Mouse (Mus musculus) forebrain, embryonic 16.5 days (tissue): ENCODE measurements around the gene Prom1. TPM values are rescaled to one million over a fixed set of nuclear protein-coding genes. Genes with fewer than 3 reads are reported as not detected.
"Not testable (repeated sequence)": the region's sequence is repeated elsewhere in the genome, so short reads cannot be mapped to it uniquely, and the experiment has no call there.

Source experiments
- ATAC-seq: fragments of 200-750 bp; cut with Nextera tagmentation; 2 replicates; pipeline ENCODE4 v1.8.0; 2017; ENCODE audit warnings: mild to moderate bottlenecking, moderate library complexity
- H3K27ac ChIP-seq: fragments of 300-500 bp; sonication (generic); 2 replicates; pipeline ENCODE4 v1.5.1; 2014; ENCODE audit warnings: low read length, control low read depth
- H3K27me3 ChIP-seq: fragments of 300-500 bp; sonication (generic); replicated peaks from 2 replicates; pipeline ENCODE4 v1.6.1; 2014; ENCODE audit warnings: low read length; ENCODE audit not compliant: control insufficient read depth, insufficient read depth
- H3K36me3 ChIP-seq: fragments of 300-500 bp; sonication (generic); 2 replicates; pipeline ENCODE4 v1.6.1; 2014; ENCODE audit not compliant: control insufficient read depth, insufficient read depth
- H3K4me1 ChIP-seq: fragments of 300-500 bp; sonication (generic); replicated peaks from 2 replicates; pipeline ENCODE4 v1.6.1; 2014; ENCODE audit warnings: low read length; ENCODE audit not compliant: control insufficient read depth, insufficient read depth
- H3K4me2 ChIP-seq: fragments of 300-500 bp; sonication (generic); 2 replicates; pipeline ENCODE4 v1.6.1; 2014; ENCODE audit warnings: mild to moderate bottlenecking, low read length, control low read depth
- H3K4me3 ChIP-seq: fragments of 300-500 bp; sonication (generic); replicated peaks from 2 replicates; pipeline ENCODE4 v1.5.1; 2014; ENCODE audit warnings: mild to moderate bottlenecking, low read length, control low read depth
- H3K9ac ChIP-seq: fragments of 300-500 bp; sonication (generic); replicated peaks from 2 replicates; pipeline ENCODE4 v1.6.1; 2014; ENCODE audit warnings: low read depth, low read length, control low read depth
- H3K9me3 ChIP-seq: fragments of 300-500 bp; sonication (generic); 2 replicates; pipeline ENCODE4 v1.6.1; 2016; ENCODE audit warnings: low read length; ENCODE audit not compliant: control insufficient read depth
- WGBS: fragments of 180-500 bp; shearing (Covaris S2); extraction: QIAGEN DNeasy Blood & Tissue Kit; methylation state at CpG from one replicate; pipeline ENCODE4 v1.1.7; 2014; 5-methylcytosine and 5-hydroxymethylcytosine counted together
- polyA plus RNA-seq: library from polyadenylated mRNA; unstranded; fragments of >200 nt; fragmentation: Nextera tagmentation; extraction: Ambion mirVana; gene quantifications from 2 replicates; pipeline ENCODE4 v1.2.1, GENCODE M21; 2015

Gene Prom1
- polyA plus RNA-seq: 34.5 and 39.0 TPM in 2 replicates

DNA sequence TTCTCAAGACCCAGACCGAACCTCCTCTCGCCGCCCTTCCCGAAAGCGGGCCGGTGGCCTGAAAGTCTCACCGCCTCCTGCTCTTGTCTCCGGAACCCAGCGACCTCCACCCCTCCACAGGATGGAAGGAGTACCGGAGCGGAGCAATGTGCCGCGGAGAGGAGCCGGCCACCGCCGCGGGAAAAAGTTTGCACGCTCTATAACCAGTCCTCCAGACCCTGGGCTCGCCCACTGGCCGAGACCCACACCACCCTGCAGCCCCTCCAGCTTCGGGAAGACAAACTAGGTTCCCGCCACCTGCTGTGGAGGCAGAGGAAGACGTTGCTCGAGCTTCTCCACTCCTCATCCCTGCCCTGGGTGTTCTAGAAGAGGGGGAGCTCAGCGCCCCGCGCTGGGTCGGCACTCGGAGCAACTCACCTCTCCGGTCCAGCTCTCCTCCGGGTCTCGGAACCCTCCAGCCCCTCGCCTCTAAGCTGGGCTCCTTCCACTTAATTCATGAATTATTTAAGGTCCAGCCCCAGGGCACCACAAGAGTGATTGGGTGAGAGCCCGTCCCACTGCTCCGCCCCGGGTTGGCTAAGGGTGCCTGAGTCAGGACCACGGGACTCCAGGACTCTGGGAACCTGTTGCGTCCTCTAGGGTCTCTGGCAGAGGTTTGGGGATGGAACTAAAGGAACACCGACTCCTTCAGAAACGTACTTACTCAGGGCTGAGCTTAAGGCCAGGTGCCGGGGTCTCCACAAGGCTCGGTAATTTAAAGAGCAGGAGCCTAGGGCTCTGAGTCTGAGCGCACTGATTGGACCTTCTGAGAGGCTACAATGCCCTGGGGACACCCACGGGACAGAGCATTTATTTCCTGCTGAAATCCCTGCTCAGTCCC is at the start of gene Prom1:
Gene Prom1, minus strand, starts transcription at position 802 of the 880 bp plus-strand sequence.
- Histone ChIP-seq H3K4me2 (peak within 1 kb of the TSS; percentile 97), H3K36me3 (no peaks in the 10 kb centered on the region), H3K4me3 (peak within 1 kb of the TSS; percentile 84), H3K9ac (peak within 1 kb of the TSS; percentile 93), H3K4me1 (peaks cover 13% of the 10 kb centered on the region), H3K27ac (peak within 1 kb of the TSS; percentile 77), H3K27me3 (no peaks in the 10 kb centered on the region), H3K9me3 (no peaks in the 10 kb centered on the region)
- under 1% methylated on average over 44 of the region's 44 CpGs for WGBS
- ATAC-seq: peak; percentile 65

DNA sequence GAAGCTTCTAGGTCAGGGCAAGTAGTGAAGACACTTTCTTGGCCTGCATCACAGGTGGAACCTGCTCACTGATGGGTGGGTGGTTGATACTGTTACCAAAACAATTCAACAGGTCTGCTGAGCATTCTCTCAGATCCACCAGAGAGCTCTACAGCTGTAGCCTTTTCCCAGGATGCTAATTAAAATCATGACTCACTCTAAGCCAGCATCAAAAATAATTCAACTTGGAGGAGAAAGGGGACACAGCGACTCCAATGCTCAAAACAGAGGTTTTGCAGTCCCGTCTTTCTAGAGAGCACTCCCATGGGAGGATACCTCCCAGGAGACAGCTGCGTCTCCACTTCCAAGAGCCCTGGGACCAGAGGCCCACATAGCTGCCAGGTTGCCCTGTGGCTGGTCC is 45.9 kb upstream of the Prom1 start:
- no peak for ATAC-seq
- no peaks in the 10 kb centered on the region for H3K27me3 ChIP-seq
- 88% methylated on average over 3 of the region's 3 CpGs for WGBS

DNA sequence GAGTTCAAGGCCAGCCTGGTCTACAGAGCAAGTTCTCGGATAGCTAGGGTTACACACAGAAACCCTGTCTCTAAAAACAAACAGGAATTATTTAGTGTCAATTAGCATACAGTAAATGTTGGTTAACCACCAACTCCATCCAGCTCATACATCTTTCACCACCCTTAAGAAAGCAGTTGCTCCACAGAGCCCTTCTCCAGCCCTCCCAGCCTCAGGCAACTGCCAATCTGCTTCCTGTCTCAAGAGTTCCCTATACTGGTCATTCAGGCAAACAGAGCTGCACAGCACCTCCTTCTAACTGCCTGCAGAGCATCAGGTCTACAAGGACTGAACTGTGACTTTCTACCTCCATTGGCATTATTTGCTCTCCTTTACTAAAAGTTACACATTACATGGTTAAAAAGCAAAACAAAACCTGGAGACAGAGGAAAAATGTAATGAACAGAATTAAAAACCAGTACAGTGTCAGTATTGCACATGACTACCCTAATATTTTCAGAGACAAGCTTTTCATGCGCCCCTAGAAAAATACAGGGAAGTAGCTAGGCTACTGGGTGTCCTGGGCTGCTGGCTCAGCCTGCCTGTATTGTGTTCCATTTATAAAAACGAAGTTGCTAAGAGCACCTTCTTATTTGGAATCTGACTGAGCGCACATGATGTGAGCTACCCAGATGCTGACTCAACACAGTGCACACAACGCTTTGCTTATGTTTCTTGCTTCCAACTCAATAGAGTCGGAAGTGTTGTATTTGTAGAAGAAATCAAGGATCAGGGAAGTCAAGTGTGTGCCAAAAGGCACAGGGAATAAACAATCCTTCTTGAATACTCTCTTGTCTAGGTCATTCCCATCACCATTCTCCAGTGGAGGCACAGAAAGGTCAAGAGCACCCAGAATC is 44.9 kb upstream of the Prom1 start:
- ATAC-seq: no peak
- Histone ChIP-seq H3K9ac (no peak overlapping the region), H3K27me3 (no peaks in the 10 kb centered on the region), H3K27ac (no peak overlapping the region), H3K4me3 (no peak overlapping the region), H3K4me1 (0 out of 2 replicates have a peak, but pooled peaks cover 2% of the 10 kb centered on the region), H3K4me2 (no peak overlapping the region), H3K9me3 (no peaks in the 10 kb centered on the region), H3K36me3 (no peaks in the 10 kb centered on the region)
- WGBS: 83% methylated on average over 6 of the region's 6 CpGs

More for the DNA sequence above, 45.9 kb upstream of the Prom1 start:
- Histone ChIP-seq H3K36me3 (no peaks in the 10 kb centered on the region), H3K4me3 (no peak overlapping the region), H3K27ac (no peak overlapping the region), H3K4me1 (0 out of 2 replicates have a peak, but pooled peaks cover 2% of the 10 kb centered on the region), H3K9me3 (no peaks in the 10 kb centered on the region), H3K9ac (no peak overlapping the region), H3K4me2 (no peak overlapping the region)

DNA sequence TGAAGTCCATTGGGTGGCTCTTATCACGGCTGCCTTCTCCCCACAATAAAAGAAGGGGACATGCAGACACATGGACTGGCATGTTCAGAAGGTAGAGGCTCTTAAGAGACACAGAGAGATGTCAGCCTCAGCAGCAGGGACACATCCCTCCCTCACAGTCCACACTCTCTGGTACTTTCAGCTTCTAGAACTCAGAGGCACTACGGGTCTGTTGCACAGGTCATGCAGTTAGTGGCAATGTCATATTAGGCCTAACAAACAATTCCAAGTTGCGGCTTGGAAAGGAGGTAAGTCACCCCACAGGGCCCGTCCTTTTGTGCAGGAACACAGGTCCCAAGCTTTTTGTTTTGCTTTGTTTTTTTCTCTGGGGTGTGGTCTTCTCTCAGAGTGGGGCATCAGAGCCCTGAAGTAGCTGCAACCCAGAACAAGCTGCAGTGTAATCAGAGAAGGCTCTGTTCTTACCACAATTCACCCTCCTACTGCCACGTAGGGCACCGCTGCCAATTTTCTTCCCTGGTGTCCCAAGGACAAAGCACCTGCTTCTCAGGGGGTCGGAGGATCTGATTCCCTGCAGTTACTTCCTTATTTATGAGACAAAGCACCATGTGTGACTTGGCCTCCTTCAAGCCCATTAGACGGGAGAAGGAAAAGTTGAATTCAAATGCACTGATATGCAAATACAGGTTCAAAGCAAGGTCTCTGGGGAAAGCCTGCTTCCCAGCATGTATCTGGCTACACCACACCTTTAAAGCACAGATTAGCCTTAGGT is 41.8 kb upstream of the Prom1 start:
- no peak overlapping the region for H3K4me2 ChIP-seq
- no peaks in the 10 kb centered on the region for H3K4me1 ChIP-seq
- H3K27ac ChIP-seq: no peak overlapping the region
- H3K4me3 ChIP-seq: no peak overlapping the region
- H3K36me3 ChIP-seq: no peaks in the 10 kb centered on the region
- H3K9ac ChIP-seq: no peak overlapping the region
- no peak for ATAC-seq
- no peaks in the 10 kb centered on the region for H3K9me3 ChIP-seq
- no peaks in the 10 kb centered on the region for H3K27me3 ChIP-seq
- WGBS: 12% methylated on average over 8 of the region's 8 CpGs

- Histone ChIP-seq H3K36me3 (no peaks in the 10 kb centered on the region), H3K9ac (no peak overlapping the region), H3K9me3 (no peaks in the 10 kb centered on the region), H3K27ac (no peak overlapping the region), H3K4me1 (no peaks in the 10 kb centered on the region), H3K4me2 (no peak overlapping the region), H3K27me3 (no peaks in the 10 kb centered on the region), H3K4me3 (no peak overlapping the region)
- ATAC-seq: no peak
- 82% methylated on average over 4 of the region's 4 CpGs for WGBS
Observed at GRCm38 (mm10) chr5:44127487-44127886, 25.7 kb upstream of the Prom1 start.

GRCm38 (mm10) chr5:44126574-44126973 is 24.7 kb upstream of the Prom1 start:
- WGBS: 91% methylated on average over 8 of the region's 8 CpGs
- H3K27me3 ChIP-seq, H3K4me2 ChIP-seq, H3K27ac ChIP-seq, H3K36me3 ChIP-seq, H3K4me1 ChIP-seq, H3K9ac ChIP-seq, H3K9me3 ChIP-seq, H3K4me3 ChIP-seq, ATAC-seq: not testable (repeated sequence)

GRCm38 (mm10) chr5:44121390-44121789 is 19.6 kb upstream of the Prom1 start:
- WGBS: 88% methylated on average over 2 of the region's 2 CpGs
- ATAC-seq: no peak
- Histone ChIP-seq H3K4me1 (no peaks in the 10 kb centered on the region), H3K9ac (no peak overlapping the region), H3K36me3 (no peaks in the 10 kb centered on the region), H3K4me3 (no peak overlapping the region), H3K9me3 (no peaks in the 10 kb centered on the region), H3K4me2 (no peak overlapping the region), H3K27me3 (no peaks in the 10 kb centered on the region), H3K27ac (no peak overlapping the region)

DNA sequence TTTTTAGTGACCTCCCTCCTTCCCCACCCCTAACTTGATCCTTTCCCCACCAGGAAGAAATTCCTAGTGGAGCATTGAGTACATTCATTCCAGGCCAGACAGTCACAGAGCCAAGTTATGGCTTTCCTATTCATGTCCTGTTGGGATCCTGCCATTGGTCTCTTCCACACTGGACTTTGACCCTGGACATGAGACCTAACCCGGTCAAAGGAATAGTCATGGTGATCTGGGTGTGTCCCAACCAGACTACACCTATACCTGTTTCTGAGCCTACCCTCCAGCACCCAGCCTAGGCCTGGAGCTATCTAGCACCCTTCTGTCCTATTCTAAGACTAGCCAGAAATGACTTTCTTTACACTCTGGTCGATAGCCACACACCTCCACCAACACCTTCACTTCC is 11.3 kb upstream of the Prom1 start:
- Histone ChIP-seq H3K4me1 (no peaks in the 10 kb centered on the region), H3K27me3 (no peaks in the 10 kb centered on the region), H3K36me3 (no peaks in the 10 kb centered on the region), H3K27ac (no peak overlapping the region), H3K4me3 (no peak overlapping the region), H3K9ac (no peak overlapping the region), H3K4me2 (no peak overlapping the region), H3K9me3 (no peaks in the 10 kb centered on the region)
- no peak for ATAC-seq
- WGBS: 90% methylated on average over 2 of the region's 2 CpGs
